Mouse (Mus musculus) heart, adult 2 months (tissue): ENCODE data around the gene Gda.

Experiments used
- CTCF ChIP-seq: fragments of 200-600 bp; IDR thresholded peaks from 2 replicates; pipeline ENCODE4 v1.8.1; 2022; ENCODE audit warnings: antibody characterized with exemption, mild to moderate bottlenecking, moderate library complexity
- EP300 ChIP-seq: fragments of 200-500 bp; IDR thresholded peaks from 2 replicates; pipeline ENCODE4 v1.6.1; 2011; ENCODE audit warnings: low read depth, low read length, control low read depth; ENCODE audit not compliant: insufficient read depth
- POLR2A ChIP-seq: fragments of 200-500 bp; IDR thresholded peaks from 2 replicates; pipeline ENCODE4 v1.6.1; 2011; ENCODE audit warnings: mild to moderate bottlenecking, low read depth, low read length, control low read depth; ENCODE audit not compliant: insufficient read depth

DNA sequence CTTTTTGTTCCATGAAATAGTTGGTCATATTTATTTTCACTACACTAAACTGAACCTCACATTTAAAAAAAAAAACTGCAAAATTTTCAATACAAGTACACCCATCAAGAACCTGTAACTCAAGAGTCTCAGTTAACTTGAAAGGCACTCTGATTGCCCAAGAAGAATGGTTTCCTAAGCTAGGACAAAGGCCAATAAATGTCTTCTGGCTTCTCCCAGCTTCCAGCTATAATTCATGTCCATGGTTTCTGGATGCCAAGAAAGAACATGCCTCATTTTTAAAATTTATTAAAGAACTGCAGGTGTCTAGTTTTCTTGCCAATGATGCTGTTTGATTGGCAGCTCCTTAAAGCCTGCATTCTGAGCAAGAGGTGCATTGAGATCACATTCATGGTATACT, 75.3 kb downstream of the Gda start:
- no peak for TF ChIP-seq CTCF
- no peak for TF ChIP-seq EP300
- no peak for TF ChIP-seq POLR2A
